Mouse (Mus musculus): ENCODE results near the gene H2-M1.

Gene H2-M1

DNA sequence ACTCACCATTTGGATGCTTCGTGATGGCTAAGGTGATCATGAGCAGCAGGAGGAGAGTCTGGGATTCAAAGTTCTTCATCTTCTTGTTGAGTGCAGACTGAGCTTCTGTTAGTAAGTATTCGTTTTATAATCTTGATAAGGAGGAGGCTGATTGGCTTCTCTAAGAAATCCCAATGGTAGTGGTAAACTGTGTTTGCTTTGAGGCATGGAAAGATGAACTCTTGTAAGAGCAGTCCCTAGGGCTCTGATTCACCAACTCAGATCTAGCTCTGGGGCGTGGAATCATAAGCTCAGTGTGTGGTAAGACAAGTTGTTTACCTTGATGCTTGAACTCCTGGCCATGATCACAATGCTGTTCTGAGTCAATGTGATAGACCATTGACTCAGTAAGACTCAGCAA is at the start of gene H2-M1:
TSS of gene H2-M1 (minus strand) at position 101 of the 400 bp plus-strand sequence.
- in situ Hi-C loops (cut with MboI, MseI): no loop called here

DNA sequence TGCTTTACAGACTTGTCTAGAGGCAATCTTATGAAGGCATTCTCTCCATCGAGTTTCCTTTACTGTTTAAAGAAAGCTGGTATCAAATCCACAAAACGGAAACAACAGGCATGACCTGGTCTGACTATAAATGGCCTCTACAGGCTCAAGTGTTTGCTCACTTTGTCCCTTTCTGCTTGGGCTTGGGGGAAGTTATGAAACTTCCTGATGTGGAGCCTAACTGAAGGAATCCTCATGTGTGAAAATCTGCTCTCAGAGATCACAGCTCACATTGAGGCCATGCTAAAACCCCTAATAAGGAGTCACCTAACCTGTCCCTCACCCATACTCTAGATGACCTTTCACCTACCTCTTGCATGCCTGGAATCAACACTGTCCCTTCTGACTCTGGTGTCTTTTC is 25.7 kb upstream of the H2-M1 start:
- in situ Hi-C loops (cut with MboI, MseI): no loop called here

DNA sequence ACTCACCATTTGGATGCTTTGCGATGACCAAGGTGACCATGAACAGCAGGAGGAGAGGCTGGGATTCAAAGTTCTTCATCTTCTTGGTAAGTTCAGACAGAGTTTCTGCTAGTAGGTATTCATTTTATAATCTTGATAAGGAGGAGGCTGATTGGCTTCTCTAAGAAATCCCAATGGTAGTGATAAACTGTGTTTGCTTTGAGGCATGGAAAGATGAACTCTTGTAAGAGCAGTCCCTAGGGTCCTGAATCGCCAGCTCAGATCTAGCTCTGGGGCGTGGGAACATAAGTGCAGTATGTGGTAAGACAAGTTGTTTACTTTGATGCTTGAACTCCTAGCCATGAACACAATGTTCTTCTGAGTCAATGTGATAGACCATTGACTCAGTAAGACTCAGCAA is 29.5 kb downstream of the H2-M1 start, which contains the start of gene H2-M9:
TSS of gene H2-M9 (minus strand) at position 101 of the 400 bp plus-strand sequence.
- in situ Hi-C loops (cut with MboI, MseI): no loop called here

All from T-helper 1 cell (primary cell).